Mouse (Mus musculus) forebrain, embryonic 15.5 days (tissue): ENCODE data around the gene Cnih3. TPM values are rescaled to one million over a fixed set of nuclear protein-coding genes. Genes with fewer than 3 reads are reported as not detected.
A peak's percentile ranks its signal among the peaks of the same experiment; 100 is the strongest.

Experiments
- ATAC-seq: fragments of 200-750 bp; cut with Nextera tagmentation; replicated peaks from 2 replicates; pipeline ENCODE4 v1.8.0; 2017; ENCODE audit warnings: mild to moderate bottlenecking, moderate TSS enrichment, moderate library complexity
- H3K27ac ChIP-seq: fragments of 300-500 bp; sonication (generic); replicated peaks from 2 replicates; pipeline ENCODE4 v1.5.1; 2015; ENCODE audit warnings: mild to moderate bottlenecking, inconsistent platforms
- H3K27me3 ChIP-seq: fragments of 300-500 bp; sonication (generic); 2 replicates; pipeline ENCODE4 v1.6.1; 2015; ENCODE audit warnings: inconsistent platforms
- H3K36me3 ChIP-seq: fragments of 300-500 bp; sonication (generic); 2 replicates; pipeline ENCODE4 v1.6.1; 2015; ENCODE audit warnings: mild to moderate bottlenecking, inconsistent platforms
- H3K4me1 ChIP-seq: fragments of 300-500 bp; sonication (generic); 2 replicates; pipeline ENCODE4 v1.6.1; 2015; ENCODE audit warnings: inconsistent platforms
- H3K4me2 ChIP-seq: fragments of 300-500 bp; sonication (generic); replicated peaks from 2 replicates; pipeline ENCODE4 v1.6.1; 2015; ENCODE audit warnings: mild to moderate bottlenecking, inconsistent platforms
- H3K4me3 ChIP-seq: fragments of 300-500 bp; sonication (generic); 2 replicates; pipeline ENCODE4 v1.5.1; 2015; ENCODE audit warnings: mild to moderate bottlenecking, inconsistent platforms
- H3K9ac ChIP-seq: fragments of 300-500 bp; sonication (generic); replicated peaks from 2 replicates; pipeline ENCODE4 v1.6.1; 2015; ENCODE audit warnings: mild to moderate bottlenecking, inconsistent platforms
- H3K9me3 ChIP-seq: fragments of 300-500 bp; sonication (generic); 2 replicates; pipeline ENCODE4 v1.6.1; 2016; ENCODE audit warnings: inconsistent platforms
- WGBS: fragments of 180-500 bp; shearing (Covaris S2); methylation state at CpG from one replicate; pipeline ENCODE4 v1.1.7; 2015; ENCODE audit warnings: mixed read lengths; 5-methylcytosine and 5-hydroxymethylcytosine counted together
- polyA plus RNA-seq: library from polyadenylated mRNA; unstranded; fragments of >200 nt; fragmentation: Nextera tagmentation; extraction: Ambion mirVana; gene quantifications from 2 replicates; pipeline ENCODE4 v1.2.1, GENCODE M21; 2015

The Cnih3 gene
- polyA plus RNA-seq, 1 experiment from 2014 or later, result 39.4 TPM

DNA sequence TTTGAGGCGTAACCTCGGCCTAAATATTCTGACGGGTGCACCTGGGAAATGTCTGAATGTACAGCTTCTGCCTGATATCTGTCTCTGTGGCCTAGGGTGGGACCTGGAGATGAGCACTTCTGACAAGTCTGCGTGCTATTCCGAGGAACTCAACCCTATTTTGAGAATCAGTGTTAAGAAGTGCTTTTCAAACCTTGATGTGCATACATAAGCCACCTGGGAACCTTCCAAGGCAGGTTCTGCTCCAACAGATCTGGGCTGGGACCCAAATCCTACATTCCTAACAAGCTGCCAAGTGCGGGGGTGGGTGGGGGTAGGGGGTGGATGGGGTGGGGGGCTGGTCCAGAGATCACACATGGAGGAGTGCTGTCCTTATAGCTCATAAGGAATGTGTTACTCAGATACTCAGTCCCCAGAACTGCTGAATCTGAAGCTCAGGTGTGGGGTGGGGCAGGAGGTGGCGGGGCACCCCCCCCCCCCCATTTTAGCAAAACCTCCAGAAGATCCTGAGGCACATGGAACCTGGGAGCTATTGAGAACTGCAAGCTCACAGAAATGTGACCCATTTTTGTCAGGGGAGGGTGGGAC is 89.3 kb downstream of the Cnih3 start:
- Histone ChIP-seq H3K27me3 (no peaks in the 10 kb centered on the region), H3K36me3 (no peaks in the 10 kb centered on the region), H3K4me3 (no peak overlapping the region), H3K4me1 (peaks cover 29% of the 10 kb centered on the region), H3K4me2 (no peak overlapping the region), H3K27ac (peak overlapping the region; percentile 49), H3K9ac (no peak overlapping the region), H3K9me3 (no peaks in the 10 kb centered on the region)
- WGBS, result 66% methylated on average over 7 of the region's 7 CpGs
- no peak for ATAC-seq

DNA sequence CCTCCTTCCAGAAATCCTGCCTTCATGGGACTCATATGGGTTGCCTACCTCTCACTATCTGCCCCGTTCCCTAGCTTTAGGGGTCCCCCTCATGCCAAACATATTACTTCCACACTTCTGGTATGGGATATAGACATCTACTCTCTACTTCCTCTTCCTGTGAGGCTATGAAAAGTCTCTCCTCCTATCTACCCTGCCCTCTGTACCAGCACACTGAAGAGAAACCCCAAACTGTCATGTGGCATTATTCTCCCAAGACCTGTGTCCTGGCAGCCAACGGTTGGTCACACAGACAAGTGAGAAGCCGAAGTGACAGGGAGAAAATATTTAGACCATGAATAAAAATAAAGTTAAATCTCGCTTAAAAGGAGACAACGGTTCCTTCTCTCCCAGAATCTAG is 92.6 kb downstream of the Cnih3 start:
- Histone ChIP-seq H3K9me3 (no peaks in the 10 kb centered on the region), H3K4me3 (no peak overlapping the region), H3K27me3 (no peaks in the 10 kb centered on the region), H3K9ac (no peak overlapping the region), H3K27ac (no peak overlapping the region), H3K4me2 (no peak overlapping the region), H3K4me1 (peaks cover 42% of the 10 kb centered on the region), H3K36me3 (no peaks in the 10 kb centered on the region)
- WGBS, result 89% methylated on average over 5 of the region's 5 CpGs
- no peak for ATAC-seq

DNA sequence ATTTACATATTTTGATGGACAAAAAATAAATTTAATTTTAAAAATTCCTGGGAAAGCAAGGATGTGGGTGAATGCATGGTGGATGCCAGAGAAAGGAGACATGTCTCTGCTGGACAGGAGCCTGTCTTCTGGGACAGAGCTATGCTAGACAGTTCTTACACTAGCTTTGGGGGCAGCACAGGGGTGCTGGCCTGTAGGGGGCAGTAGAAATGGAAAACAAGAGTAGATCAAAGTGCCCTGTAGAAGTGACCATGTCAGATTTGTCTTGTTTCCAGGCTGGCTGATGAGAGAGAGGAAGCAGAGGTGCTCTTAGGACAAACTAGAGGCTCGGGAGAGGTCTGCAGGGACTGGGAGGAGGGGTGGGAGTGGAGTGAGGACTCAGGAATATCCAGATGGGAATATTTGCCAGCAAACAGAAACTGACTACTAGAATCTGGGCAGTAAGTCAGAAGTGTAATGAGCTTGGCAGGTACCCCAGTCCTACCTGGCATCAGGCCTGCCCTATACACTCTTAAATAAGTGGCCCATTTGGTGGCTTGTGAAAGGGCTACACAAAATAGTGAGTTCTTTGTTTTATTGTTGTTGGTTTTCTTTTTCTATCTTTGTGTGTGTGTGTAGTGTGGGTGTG is 93.3 kb downstream of the Cnih3 start:
- Histone ChIP-seq H3K4me3 (no peak overlapping the region), H3K9ac (no peak overlapping the region), H3K4me1 (peaks cover 39% of the 10 kb centered on the region), H3K4me2 (no peak overlapping the region), H3K27me3 (no peaks in the 10 kb centered on the region), H3K36me3 (no peaks in the 10 kb centered on the region), H3K9me3 (no peaks in the 10 kb centered on the region), H3K27ac (peak overlapping the region; percentile 66)
- peak; percentile 61 for ATAC-seq
- 31% methylated on average over 1 of the region's 1 CpGs for WGBS

- Histone ChIP-seq H3K4me1 (peaks cover 30% of the 10 kb centered on the region), H3K4me3 (no peak overlapping the region), H3K9ac (no peak overlapping the region), H3K4me2 (no peak overlapping the region), H3K9me3 (no peaks in the 10 kb centered on the region), H3K27me3 (no peaks in the 10 kb centered on the region), H3K36me3 (no peaks in the 10 kb centered on the region), H3K27ac (peak overlapping the region; percentile 66)
- ATAC-seq, result peak; percentile 60
- 52% methylated on average over 6 of the region's 6 CpGs for WGBS
Measured at GRCm38 (mm10) chr1:181446591-181447114, 94.2 kb downstream of the Cnih3 start.

- no peak overlapping the region for H3K9ac ChIP-seq
- peaks cover 26% of the 10 kb centered on the region for H3K4me1 ChIP-seq
- 80% methylated on average over 4 of the region's 4 CpGs for WGBS
- H3K27ac ChIP-seq, result no peak overlapping the region
- no peak for ATAC-seq
- H3K36me3 ChIP-seq, result no peaks in the 10 kb centered on the region
- H3K9me3 ChIP-seq, result no peaks in the 10 kb centered on the region
- H3K27me3 ChIP-seq, result no peaks in the 10 kb centered on the region
- H3K4me3 ChIP-seq, result no peak overlapping the region
- H3K4me2 ChIP-seq, result no peak overlapping the region
Measured at GRCm38 (mm10) chr1:181447576-181447975, 95.1 kb downstream of the Cnih3 start.

DNA sequence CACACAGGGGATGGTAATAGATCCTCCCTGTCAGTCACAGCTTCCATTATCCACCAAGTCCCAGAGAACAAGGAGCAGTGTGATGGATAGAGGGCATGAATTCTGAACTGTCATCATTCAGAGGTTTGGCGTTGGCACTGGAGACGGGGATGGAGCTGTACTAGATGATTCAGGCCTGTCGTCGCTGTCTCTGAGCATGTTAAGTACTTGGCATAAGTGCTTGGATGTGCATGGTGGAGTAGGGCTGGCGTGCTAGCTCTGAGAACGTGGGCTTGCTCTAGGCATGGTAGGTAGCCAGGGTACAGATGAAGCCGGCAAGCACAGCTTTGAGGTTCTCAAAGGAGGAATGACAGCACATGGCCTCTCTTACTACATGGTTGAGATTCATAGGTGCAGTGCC is 95.6 kb downstream of the Cnih3 start:
- Histone ChIP-seq H3K9me3 (no peaks in the 10 kb centered on the region), H3K27ac (no peak overlapping the region), H3K36me3 (no peaks in the 10 kb centered on the region), H3K4me1 (peaks cover 26% of the 10 kb centered on the region), H3K27me3 (no peaks in the 10 kb centered on the region), H3K9ac (no peak overlapping the region), H3K4me2 (no peak overlapping the region), H3K4me3 (no peak overlapping the region)
- WGBS, result 72% methylated on average over 7 of the region's 7 CpGs
- no peak for ATAC-seq

GRCm38 (mm10) chr1:181453106-181453505 is 100.7 kb downstream of the Cnih3 start:
- ATAC-seq, result no peak
- no peak overlapping the region for H3K9ac ChIP-seq
- no peaks in the 10 kb centered on the region for H3K36me3 ChIP-seq
- 82% methylated on average over 6 of the region's 6 CpGs for WGBS
- no peak overlapping the region for H3K4me2 ChIP-seq
- H3K4me3 ChIP-seq, result no peak overlapping the region
- no peaks in the 10 kb centered on the region for H3K27me3 ChIP-seq
- no peaks in the 10 kb centered on the region for H3K9me3 ChIP-seq
- H3K4me1 ChIP-seq, result 0 out of 2 replicates have a peak, but pooled peaks cover under 1% of the 10 kb centered on the region
- no peak overlapping the region for H3K27ac ChIP-seq

GRCm38 (mm10) chr1:181456911-181457310 is 104.5 kb downstream of the Cnih3 start:
- no peak overlapping the region for H3K9ac ChIP-seq
- ATAC-seq, result no peak
- H3K4me2 ChIP-seq, result no peak overlapping the region
- H3K27ac ChIP-seq, result no peak overlapping the region
- no peak overlapping the region for H3K4me3 ChIP-seq
- H3K27me3 ChIP-seq, result no peaks in the 10 kb centered on the region
- H3K9me3 ChIP-seq, result no peaks in the 10 kb centered on the region
- H3K36me3 ChIP-seq, result no peaks in the 10 kb centered on the region
- 86% methylated on average over 7 of the region's 7 CpGs for WGBS
- H3K4me1 ChIP-seq, result peaks cover 10% of the 10 kb centered on the region

- no peak overlapping the region for H3K27ac ChIP-seq
- ATAC-seq, result no peak
- H3K27me3 ChIP-seq, result no peaks in the 10 kb centered on the region
- H3K9ac ChIP-seq, result no peak overlapping the region
- H3K4me1 ChIP-seq, result peaks cover 10% of the 10 kb centered on the region
- WGBS, result 66% methylated on average over 7 of the region's 7 CpGs
- H3K36me3 ChIP-seq, result no peaks in the 10 kb centered on the region
- no peak overlapping the region for H3K4me3 ChIP-seq
- no peaks in the 10 kb centered on the region for H3K9me3 ChIP-seq
- H3K4me2 ChIP-seq, result no peak overlapping the region
Measured at GRCm38 (mm10) chr1:181459431-181460105, 107.1 kb downstream of the Cnih3 start.

DNA sequence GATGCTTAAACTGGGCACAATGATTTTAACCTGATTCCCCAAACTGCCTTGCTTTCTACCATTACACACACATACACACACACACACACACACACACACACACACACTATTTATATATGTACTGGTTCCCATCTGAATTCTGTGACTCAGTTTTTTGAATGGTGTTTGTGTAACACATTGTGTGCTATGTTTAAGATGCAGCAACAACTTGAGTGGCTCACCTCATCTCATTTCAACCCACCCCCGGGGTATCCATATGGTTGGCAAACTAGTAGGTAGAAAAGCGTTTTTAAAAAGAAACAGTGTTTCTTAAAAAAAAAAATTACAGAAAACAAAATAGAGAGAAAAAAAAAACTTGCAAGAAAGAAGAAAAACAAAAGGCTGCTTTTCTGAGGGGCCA is 107.9 kb downstream of the Cnih3 start:
- no peaks in the 10 kb centered on the region for H3K36me3 ChIP-seq
- no peaks in the 10 kb centered on the region for H3K27me3 ChIP-seq
- WGBS, result 54% methylated on average over 2 of the region's 2 CpGs
- H3K4me2 ChIP-seq, result no peak overlapping the region
- ATAC-seq, result no peak
- no peak overlapping the region for H3K4me3 ChIP-seq
- H3K4me1 ChIP-seq, result peaks cover 13% of the 10 kb centered on the region
- H3K27ac ChIP-seq, result no peak overlapping the region
- H3K9me3 ChIP-seq, result no peaks in the 10 kb centered on the region
- H3K9ac ChIP-seq, result no peak overlapping the region

- H3K36me3 ChIP-seq, result no peaks in the 10 kb centered on the region
- H3K9ac ChIP-seq, result no peak overlapping the region
- WGBS, result 85% methylated on average over 8 of the region's 8 CpGs
- no peak overlapping the region for H3K27ac ChIP-seq
- H3K4me2 ChIP-seq, result no peak overlapping the region
- ATAC-seq, result no peak
- H3K9me3 ChIP-seq, result no peaks in the 10 kb centered on the region
- no peaks in the 10 kb centered on the region for H3K27me3 ChIP-seq
- no peak overlapping the region for H3K4me3 ChIP-seq
- peaks cover 18% of the 10 kb centered on the region for H3K4me1 ChIP-seq
Measured at GRCm38 (mm10) chr1:181461484-181461883, 109.1 kb downstream of the Cnih3 start.

GRCm38 (mm10) chr1:181462051-181462905 is 109.8 kb downstream of the Cnih3 start:
- H3K9me3 ChIP-seq, result no peaks in the 10 kb centered on the region
- no peak overlapping the region for H3K4me2 ChIP-seq
- WGBS, result 60% methylated on average over 8 of the region's 8 CpGs
- ATAC-seq, result no peak
- no peak overlapping the region for H3K27ac ChIP-seq
- H3K9ac ChIP-seq, result no peak overlapping the region
- no peaks in the 10 kb centered on the region for H3K36me3 ChIP-seq
- no peak overlapping the region for H3K4me3 ChIP-seq
- H3K4me1 ChIP-seq, result peaks cover 25% of the 10 kb centered on the region
- no peaks in the 10 kb centered on the region for H3K27me3 ChIP-seq
